Mouse (Mus musculus) intestine, embryonic 16.5 days (tissue): ENCODE measurements around the gene Prkch. TPM values are rescaled to one million over a fixed set of nuclear protein-coding genes. Genes with fewer than 3 reads are reported as not detected.

Source experiments
- ATAC-seq: fragments of 200-750 bp; cut with Nextera tagmentation; 2 replicates; pipeline ENCODE4 v1.8.0; 2017; ENCODE audit warnings: moderate TSS enrichment, moderate library complexity
- H3K27ac ChIP-seq: fragments of 300-500 bp; sonication (generic); 2 replicates; pipeline ENCODE4 v1.5.1; 2014; ENCODE audit warnings: mild to moderate bottlenecking, low read length
- H3K27me3 ChIP-seq: fragments of 300-500 bp; sonication (generic); replicated peaks from 2 replicates; pipeline ENCODE4 v1.6.1; 2014; ENCODE audit warnings: low read length, control low read depth, mixed read lengths; ENCODE audit not compliant: control insufficient read depth, insufficient read depth
- H3K36me3 ChIP-seq: fragments of 300-500 bp; sonication (generic); 2 replicates; pipeline ENCODE4 v1.6.1; 2014; ENCODE audit warnings: low read length, control low read depth; ENCODE audit not compliant: control insufficient read depth, insufficient read depth
- H3K4me1 ChIP-seq: fragments of 300-500 bp; sonication (generic); 2 replicates; pipeline ENCODE4 v1.6.1; 2014; ENCODE audit warnings: low read length, control low read depth, mixed read lengths; ENCODE audit not compliant: control insufficient read depth, insufficient read depth
- H3K4me2 ChIP-seq: fragments of 300-500 bp; sonication (generic); 2 replicates; pipeline ENCODE4 v1.6.1; 2014; ENCODE audit warnings: low read depth, low read length, control low read depth
- H3K4me3 ChIP-seq: fragments of 300-500 bp; sonication (generic); 2 replicates; pipeline ENCODE4 v1.5.1; 2014; ENCODE audit warnings: mild to moderate bottlenecking, low read length
- H3K9ac ChIP-seq: fragments of 300-500 bp; sonication (generic); 2 replicates; pipeline ENCODE4 v1.6.1; 2014; ENCODE audit warnings: low read depth, low read length
- H3K9me3 ChIP-seq: fragments of 300-500 bp; sonication (generic); 2 replicates; pipeline ENCODE4 v1.6.1; 2016; ENCODE audit warnings: low read length, control low read depth; ENCODE audit not compliant: control insufficient read depth
- WGBS: fragments of 180-500 bp; shearing (Covaris S2); extraction: QIAGEN DNeasy Blood & Tissue Kit; methylation state at CpG from one replicate; pipeline ENCODE4 v1.1.7; 2014; 5-methylcytosine and 5-hydroxymethylcytosine counted together
- polyA plus RNA-seq: library from polyadenylated mRNA; unstranded; fragments of >200 nt; fragmentation: Nextera tagmentation; extraction: Ambion mirVana; gene quantifications from 2 replicates; pipeline ENCODE4 v1.2.1, GENCODE M21; 2015

The Prkch gene
- polyA plus RNA-seq, 1 experiment from 2014 or later: 4.0 TPM

DNA sequence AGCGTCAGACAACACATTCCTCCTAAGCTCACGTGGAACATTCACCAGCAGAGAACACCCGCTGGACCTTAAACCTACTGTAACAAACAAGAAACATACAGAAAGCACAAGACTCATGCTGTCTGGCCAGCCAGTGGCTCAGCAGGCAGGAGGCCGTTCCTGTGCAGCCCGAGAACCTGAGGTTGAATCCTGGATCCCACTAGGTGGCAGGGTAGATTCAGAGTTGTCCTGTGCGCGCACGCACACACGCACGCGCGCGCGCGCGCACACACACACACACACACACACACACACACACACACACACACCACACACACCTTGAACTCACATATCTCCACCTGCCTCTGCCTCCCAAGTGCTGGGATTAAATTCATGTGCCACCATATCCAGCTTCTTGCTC, 110.5 kb downstream of the Prkch start:
- Histone ChIP-seq H3K36me3 (no peaks in the 10 kb centered on the region), H3K4me1 (no peaks in the 10 kb centered on the region), H3K4me2 (no peak overlapping the region), H3K27me3 (no peaks in the 10 kb centered on the region), H3K9me3 (no peaks in the 10 kb centered on the region), H3K9ac (no peak overlapping the region), H3K27ac (no peak overlapping the region), H3K4me3 (no peak overlapping the region)
- 66% methylated on average over 16 of the region's 16 CpGs for WGBS
- ATAC-seq: no peak

DNA sequence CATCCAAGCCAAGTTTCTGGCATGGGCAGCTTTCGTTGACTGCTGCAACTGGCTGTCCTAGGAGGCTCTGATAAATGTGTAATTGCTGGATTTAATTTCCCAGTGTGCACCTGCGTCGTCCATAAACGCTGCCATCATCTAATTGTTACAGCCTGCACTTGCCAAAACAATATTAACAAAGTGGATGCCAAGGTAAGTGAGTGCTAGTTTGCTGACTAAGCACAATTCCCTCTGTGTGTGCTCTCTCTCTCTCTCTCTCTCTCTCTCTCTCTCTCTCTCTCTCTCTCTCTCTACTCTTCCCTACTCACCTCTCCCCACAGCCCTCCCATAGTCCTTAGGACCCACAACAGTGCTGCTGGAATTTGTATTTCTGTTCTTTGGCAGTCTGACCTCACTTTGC, 111.5 kb downstream of the Prkch start:
- Histone ChIP-seq H3K4me1 (no peaks in the 10 kb centered on the region), H3K4me3 (no peak overlapping the region), H3K4me2 (no peak overlapping the region), H3K9ac (no peak overlapping the region), H3K9me3 (no peaks in the 10 kb centered on the region), H3K27ac (no peak overlapping the region), H3K36me3 (no peaks in the 10 kb centered on the region), H3K27me3 (no peaks in the 10 kb centered on the region)
- 75% methylated on average over 4 of the region's 4 CpGs for WGBS
- ATAC-seq: no peak

GRCm38 (mm10) chr12:73696946-73697345, 112.3 kb downstream of the Prkch start:
- H3K27ac ChIP-seq: no peak overlapping the region
- no peaks in the 10 kb centered on the region for H3K4me1 ChIP-seq
- no peaks in the 10 kb centered on the region for H3K9me3 ChIP-seq
- H3K4me2 ChIP-seq: no peak overlapping the region
- no peaks in the 10 kb centered on the region for H3K27me3 ChIP-seq
- no peak overlapping the region for H3K4me3 ChIP-seq
- WGBS: 83% methylated on average over 4 of the region's 4 CpGs
- ATAC-seq: no peak
- H3K36me3 ChIP-seq: no peaks in the 10 kb centered on the region
- H3K9ac ChIP-seq: no peak overlapping the region

DNA sequence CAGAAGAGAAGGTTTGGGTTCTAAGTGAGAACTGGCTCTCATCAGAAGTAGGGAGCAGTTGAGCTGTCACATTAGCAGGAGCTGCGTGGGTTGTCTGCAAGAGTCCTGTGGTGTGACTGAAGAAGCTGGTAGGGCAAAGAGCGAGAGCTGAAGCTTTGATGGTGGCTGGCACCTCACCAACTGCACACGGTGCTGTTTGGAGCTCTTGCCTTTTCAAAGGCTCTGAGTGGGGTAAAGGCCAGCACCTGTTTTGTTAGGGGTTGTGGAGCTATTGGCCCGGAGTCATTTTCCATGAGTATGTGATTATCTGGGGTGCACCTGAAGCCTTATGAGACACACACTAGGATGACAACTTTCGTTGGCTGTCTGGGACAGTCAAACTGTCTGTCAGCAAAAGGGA, 113.8 kb downstream of the Prkch start:
- no peaks in the 10 kb centered on the region for H3K27me3 ChIP-seq
- no peaks in the 10 kb centered on the region for H3K4me1 ChIP-seq
- no peak overlapping the region for H3K4me3 ChIP-seq
- no peaks in the 10 kb centered on the region for H3K9me3 ChIP-seq
- H3K9ac ChIP-seq: no peak overlapping the region
- no peaks in the 10 kb centered on the region for H3K36me3 ChIP-seq
- H3K4me2 ChIP-seq: no peak overlapping the region
- H3K27ac ChIP-seq: no peak overlapping the region
- 89% methylated on average over 5 of the region's 5 CpGs for WGBS
- no peak for ATAC-seq

DNA sequence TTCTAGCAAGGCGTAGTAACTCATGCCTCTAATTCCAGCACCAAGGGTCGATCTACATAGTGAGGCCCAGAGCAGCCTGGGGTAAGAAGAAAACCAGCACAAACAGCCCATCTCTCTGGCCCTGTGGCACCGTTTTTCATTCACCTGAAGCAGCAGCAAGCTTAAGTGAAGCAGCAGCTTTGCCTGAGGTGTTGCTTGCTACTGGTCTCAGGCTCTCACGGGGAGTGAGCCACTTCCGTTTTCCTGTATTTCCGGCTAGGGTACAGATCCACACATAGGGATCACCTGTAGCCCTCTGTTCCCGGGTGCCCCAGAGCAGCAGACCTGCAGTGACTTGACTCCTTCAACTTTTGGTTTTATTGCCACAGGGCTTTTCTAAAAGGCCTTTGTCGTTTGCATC, 114.2 kb downstream of the Prkch start:
- Histone ChIP-seq H3K36me3 (no peaks in the 10 kb centered on the region), H3K9ac (no peak overlapping the region), H3K27me3 (no peaks in the 10 kb centered on the region), H3K4me1 (no peaks in the 10 kb centered on the region), H3K4me2 (no peak overlapping the region), H3K27ac (no peak overlapping the region), H3K4me3 (no peak overlapping the region), H3K9me3 (no peaks in the 10 kb centered on the region)
- WGBS: 72% methylated on average over 8 of the region's 8 CpGs
- ATAC-seq: no peak

DNA sequence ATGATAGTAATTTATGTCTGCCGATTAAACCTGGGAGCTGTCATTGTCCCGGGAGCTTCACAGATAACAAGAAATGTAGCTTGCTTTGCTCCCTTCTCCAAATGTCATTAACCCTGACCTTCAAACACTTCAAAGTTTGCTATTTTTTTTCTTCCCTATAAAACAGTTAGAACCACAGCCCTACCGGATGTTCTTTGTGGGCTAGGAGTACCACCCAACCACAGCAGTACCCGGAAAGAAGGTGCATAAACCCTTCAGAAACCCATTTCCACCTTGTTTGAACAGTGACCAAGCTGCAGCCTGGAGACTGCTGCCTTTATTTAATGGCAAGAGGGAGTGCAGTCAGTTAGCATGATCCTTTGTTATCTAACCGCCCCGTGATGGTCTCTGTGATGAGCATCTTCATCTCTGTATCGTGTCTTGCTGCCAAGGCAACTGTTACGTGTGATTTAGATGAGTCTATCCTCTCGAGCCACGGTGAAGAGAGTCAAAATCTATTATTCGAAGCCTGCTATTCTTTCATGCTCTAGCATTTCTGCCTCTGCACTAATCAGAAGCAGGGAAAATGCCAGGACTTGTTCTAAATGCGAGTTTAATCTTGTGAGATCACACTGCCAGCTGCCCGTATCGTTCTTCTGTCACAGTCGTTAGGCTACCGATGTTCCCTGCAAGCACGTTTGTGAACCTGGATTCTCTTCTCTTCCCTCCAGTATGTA, 115.0 kb downstream of the Prkch start:
- Histone ChIP-seq H3K4me3 (no peak overlapping the region), H3K4me2 (no peak overlapping the region), H3K27me3 (no peaks in the 10 kb centered on the region), H3K4me1 (no peaks in the 10 kb centered on the region), H3K27ac (no peak overlapping the region), H3K36me3 (no peaks in the 10 kb centered on the region), H3K9me3 (no peaks in the 10 kb centered on the region), H3K9ac (no peak overlapping the region)
- 65% methylated on average over 17 of the region's 17 CpGs for WGBS
- ATAC-seq: no peak

DNA sequence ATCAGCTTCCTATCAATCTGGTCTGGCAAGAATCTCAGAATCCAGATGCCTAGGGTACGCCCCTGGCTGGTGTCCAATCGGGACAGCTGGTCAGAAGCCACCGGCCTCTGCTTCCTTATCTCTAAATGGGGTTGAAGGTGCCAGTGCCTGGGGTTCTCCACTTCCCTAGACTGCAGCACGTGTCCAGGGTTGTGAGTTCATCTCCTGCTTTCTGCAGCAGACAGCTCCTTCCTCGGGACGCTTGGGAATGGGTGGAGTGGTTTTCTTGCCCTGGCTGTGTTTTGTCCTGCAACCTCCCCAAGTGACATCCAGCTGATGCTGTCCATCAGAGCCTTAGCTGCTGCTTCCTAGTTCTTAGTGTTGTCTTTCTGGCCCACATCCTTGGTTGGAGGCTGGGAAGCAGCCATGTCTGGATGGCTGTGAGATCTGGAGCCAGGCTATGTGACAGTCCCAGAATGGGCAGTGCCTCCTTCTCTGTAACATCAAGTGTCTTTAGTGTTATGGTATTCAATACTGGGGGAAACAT, 116.0 kb downstream of the Prkch start:
- 57% methylated on average over 6 of the region's 6 CpGs for WGBS
- Histone ChIP-seq H3K27me3 (no peaks in the 10 kb centered on the region), H3K9ac (no peak overlapping the region), H3K9me3 (no peaks in the 10 kb centered on the region), H3K4me3 (no peak overlapping the region), H3K27ac (no peak overlapping the region), H3K4me2 (no peak overlapping the region), H3K36me3 (no peaks in the 10 kb centered on the region), H3K4me1 (no peaks in the 10 kb centered on the region)
- no peak for ATAC-seq

DNA sequence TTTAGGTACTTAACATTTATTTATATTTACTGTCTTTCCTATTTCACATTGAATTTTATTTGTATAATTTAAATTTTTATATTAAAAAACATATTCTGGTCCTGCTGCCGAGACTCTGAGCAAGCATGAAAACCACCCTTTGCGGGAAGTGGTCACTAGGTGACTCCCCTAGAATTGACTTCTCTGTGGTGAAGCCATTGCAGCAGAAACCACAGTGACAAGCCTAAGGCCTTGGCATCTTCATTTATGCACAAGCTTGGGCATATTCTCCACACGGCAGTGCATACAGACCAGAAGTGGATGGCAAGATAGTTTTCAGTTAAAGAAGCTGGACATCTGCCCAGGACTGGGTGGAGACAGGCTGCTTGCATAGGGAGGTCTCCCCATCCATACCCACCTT, 117.4 kb downstream of the Prkch start:
- Histone ChIP-seq H3K27me3 (no peaks in the 10 kb centered on the region), H3K4me3 (no peak overlapping the region), H3K4me2 (no peak overlapping the region), H3K27ac (no peak overlapping the region), H3K9ac (no peak overlapping the region), H3K4me1 (no peaks in the 10 kb centered on the region), H3K9me3 (no peaks in the 10 kb centered on the region), H3K36me3 (no peaks in the 10 kb centered on the region)
- ATAC-seq: no peak
- 85% methylated on average over 3 of the region's 3 CpGs for WGBS

DNA sequence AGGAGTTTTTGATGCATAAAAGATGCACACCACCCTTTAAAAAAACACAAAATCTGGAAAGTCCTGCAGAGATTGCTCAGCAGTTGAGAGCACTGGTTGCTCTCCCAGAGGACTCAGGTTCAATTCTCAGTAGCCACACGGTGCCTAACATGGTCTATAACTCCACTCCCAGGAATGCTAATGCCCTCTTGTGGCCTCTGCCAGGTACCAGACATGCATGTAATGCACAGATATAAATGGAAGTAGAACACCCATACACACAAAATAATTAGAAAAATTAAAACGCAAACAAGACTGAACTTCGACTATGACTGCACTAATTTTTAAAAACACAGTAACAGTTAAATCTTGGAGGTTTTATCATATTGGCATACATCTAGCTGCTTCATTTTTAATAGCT, 119.8 kb downstream of the Prkch start:
- Histone ChIP-seq H3K27ac (no peak overlapping the region), H3K36me3 (no peaks in the 10 kb centered on the region), H3K4me1 (peaks cover 6% of the 10 kb centered on the region; the same call in 1 of the 2 replicates), H3K4me2 (no peak overlapping the region), H3K4me3 (no peak overlapping the region), H3K27me3 (no peaks in the 10 kb centered on the region), H3K9me3 (no peaks in the 10 kb centered on the region), H3K9ac (no peak overlapping the region)
- no peak for ATAC-seq
- WGBS: 75% methylated on average over 3 of the region's 3 CpGs
